Mouse (Mus musculus) MEL (cell line): Measurements from ENCODE around the gene Dhh.
A peak's percentile ranks its signal among the peaks of the same experiment; 100 is the strongest.

ENCODE experiments used
- CTCF ChIP-seq, 3 experiments: IDR thresholded peaks in 2 of 3; conservative IDR thresholded peaks in 1 of 3; 2 replicates each; pipeline ENCODE4 v1.5.1; 2011 to 2012; ENCODE audit warnings: low read length in 3 of 3, low read depth in 2 of 3, mild to moderate bottlenecking in 2 of 3, improper control_type of control experiment in 1 of 3, inconsistent platforms in 1 of 3, mixed read lengths in 1 of 3, moderate library complexity in 1 of 3; ENCODE audit not compliant: control insufficient read depth in 1 of 3, insufficient read depth in 1 of 3, poor library complexity in 1 of 3, severe bottlenecking in 1 of 3
- GABPA ChIP-seq: IDR thresholded peaks from 2 replicates; pipeline ENCODE4 v1.6.1; 2012; ENCODE audit warnings: low read depth, mild to moderate bottlenecking, inconsistent platforms, low read length, improper control_type of control experiment, moderate library complexity
- MAX ChIP-seq: IDR thresholded peaks from 2 replicates; pipeline ENCODE4 v1.6.1; 2011; ENCODE audit warnings: low read length, improper control_type of control experiment
- MYB ChIP-seq: IDR thresholded peaks from 2 replicates; pipeline ENCODE4 v1.6.1; 2011; ENCODE audit warnings: mild to moderate bottlenecking, low read depth, low read length, improper control_type of control experiment
- USF1 ChIP-seq: IDR thresholded peaks from 2 replicates; pipeline ENCODE4 v1.6.1; 2014; ENCODE audit warnings: low read depth, mild to moderate bottlenecking, inconsistent platforms, low read length, improper control_type of control experiment, moderate library complexity

GRCm38 (mm10) chr15:98904692-98905091 lies 6.4 kb upstream of the Dhh start:
- TF ChIP-seq CTCF (IDR thresholded peaks at IDR 0.05 in 2 of 3, conservative IDR thresholded peaks at IDR 0.05 in 1 of 3; ENCODE audit: control insufficient read depth in 1 of 3, insufficient read depth in 1 of 3, low read depth in 2 of 3, low read length in 3 of 3, poor library complexity in 1 of 3, severe bottlenecking in 1 of 3): peak; percentile 77 to 95 (median 80)
- no peak for TF ChIP-seq USF1
- no peak for TF ChIP-seq MYB
- TF ChIP-seq GABPA: no peak
- TF ChIP-seq MAX: no peak
